Mouse (Mus musculus): ENCODE measurements around the gene Rab1a.

DNA sequence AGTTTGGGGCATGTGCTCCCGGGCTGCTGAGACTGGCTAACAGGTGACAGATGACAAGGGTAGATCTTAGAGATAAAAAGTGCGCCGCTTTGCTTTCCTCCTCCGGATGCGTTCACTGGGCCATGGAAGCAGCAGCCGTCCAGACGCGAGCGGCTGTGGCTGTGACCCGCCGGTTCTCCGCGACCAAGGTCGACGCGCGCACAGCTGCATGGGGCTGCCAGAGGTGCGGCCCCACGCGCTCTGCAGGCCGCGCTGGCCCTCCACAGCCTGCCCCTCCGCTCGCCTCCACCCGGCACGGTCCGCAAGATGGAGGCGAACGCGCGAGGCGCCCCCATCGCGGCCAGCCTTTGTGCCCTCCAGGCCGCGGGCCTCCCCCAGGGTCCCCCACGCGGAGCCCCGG is 47.6 kb downstream of the Rab1a start:
- TF ChIP-seq CTCF (IDR thresholded peaks at IDR 0.05; ENCODE audit: insufficient read depth, low read length), result no peak
- TF ChIP-seq POLR2A (IDR thresholded peaks at IDR 0.05; ENCODE audit: borderline replicate concordance, extremely low read depth, low read depth, low read length), result no peak
